Mouse (Mus musculus): Measurements from ENCODE around the gene Nudt17. TPM values are rescaled to one million over a fixed set of nuclear protein-coding genes. Genes with fewer than 3 reads are reported as not detected.
"Not testable (repeated sequence)": the region's sequence is repeated elsewhere in the genome, so short reads cannot be mapped to it uniquely, and the experiment has no call there.

Gene Nudt17
- total RNA-seq (2014; rRNA removed): 6.5 and 11.9 TPM in 2 replicates
- 18.5 and 20.6 TPM in 2 replicates for polyA plus RNA-seq (2015; fragmentation: Nextera tagmentation; extraction: Ambion mirVana)

GRCm38 (mm10) chr3:96707903-96708683, at the start of gene Nudt17:
Gene Nudt17, minus strand, starts transcription at chr3:96708562.
- H3K4me1 ChIP-seq (ENCODE audit: insufficient read depth, low read length): peaks cover 6% of the 10 kb centered on the region; the same call in 1 of the 2 replicates
- TF ChIP-seq CTCF (IDR thresholded peaks at IDR 0.05): peak; percentile 96
- peak within 1 kb of the TSS; percentile 47 for H3K4me3 ChIP-seq (ENCODE audit: low read depth, low read length)
- 6% methylated on average over 39 of the region's 42 CpGs for WGBS
- H3K27me3 ChIP-seq (ENCODE audit: insufficient read depth, low read length): no peaks in the 10 kb centered on the region
- peak within 1 kb of the TSS; percentile 58 for H3K9ac ChIP-seq (replicated peaks; ENCODE audit: low read length, poor library complexity, severe bottlenecking)
- DNase-seq (ENCODE audit: low spot score) (peak; percentile 74), ATAC-seq (ENCODE audit: low FRiP score) (peak; percentile 83)
- H3K36me3 ChIP-seq (ENCODE audit: insufficient read depth, low read length): peaks cover 49% of the 10 kb centered on the region
- H3K4me2 ChIP-seq (ENCODE audit: low read depth, low read length, poor library complexity, severe bottlenecking): peak within 1 kb of the TSS; percentile 89
- no peak within 1 kb of the TSS for H3K27ac ChIP-seq (ENCODE audit: low read depth, low read length)
- no peaks in the 10 kb centered on the region for H3K9me3 ChIP-seq (ENCODE audit: low read length)

GRCm38 (mm10) chr3:96757691-96758090, 49.3 kb upstream of the Nudt17 start:
- no peak overlapping the region for H3K9ac ChIP-seq (replicated peaks; ENCODE audit: low read length, poor library complexity, severe bottlenecking)
- ATAC-seq (ENCODE audit: low FRiP score) (no peak), DNase-seq (ENCODE audit: low spot score) (no peak)
- no peaks in the 10 kb centered on the region for H3K27me3 ChIP-seq (ENCODE audit: insufficient read depth, low read length)
- no peaks in the 10 kb centered on the region for H3K4me1 ChIP-seq (ENCODE audit: insufficient read depth, low read length)
- H3K9me3 ChIP-seq (ENCODE audit: low read length): no peaks in the 10 kb centered on the region
- no peak for TF ChIP-seq CTCF (IDR thresholded peaks at IDR 0.05)
- H3K4me3 ChIP-seq (ENCODE audit: low read depth, low read length): no peak overlapping the region
- no peak overlapping the region for H3K27ac ChIP-seq (ENCODE audit: low read depth, low read length)
- H3K36me3 ChIP-seq (ENCODE audit: insufficient read depth, low read length): peaks cover 4% of the 10 kb centered on the region; the same call in 1 of the 2 replicates
- no peak overlapping the region for H3K4me2 ChIP-seq (ENCODE audit: low read depth, low read length, poor library complexity, severe bottlenecking)
- 62% methylated on average over 7 of the region's 7 CpGs for WGBS

DNA sequence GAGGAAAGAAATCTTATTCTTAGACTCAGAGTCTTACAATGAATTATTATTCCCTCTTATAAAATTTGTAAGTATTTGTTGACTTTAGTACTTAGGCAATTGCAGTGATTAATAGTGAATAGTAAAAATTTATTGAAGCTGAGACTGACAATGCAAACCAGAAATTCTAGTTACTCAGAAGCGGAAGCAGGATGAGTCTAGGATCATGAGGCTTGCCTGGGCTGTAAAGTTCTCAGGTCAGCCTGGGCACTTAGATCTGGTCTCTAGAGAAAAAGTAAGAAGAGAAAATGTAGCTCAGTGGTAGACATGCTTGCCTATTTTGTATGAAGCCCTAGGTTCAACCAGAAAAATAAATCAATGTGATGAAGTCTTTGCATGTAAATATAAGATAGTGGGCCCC, 47.6 kb upstream of the Nudt17 start:
- Histone ChIP-seq H3K27me3 (ENCODE audit: insufficient read depth, low read length) (no peaks in the 10 kb centered on the region), H3K4me3 (ENCODE audit: low read depth, low read length) (no peak overlapping the region), H3K27ac (ENCODE audit: low read depth, low read length) (no peak overlapping the region), H3K4me2 (ENCODE audit: low read depth, low read length, poor library complexity, severe bottlenecking) (no peak overlapping the region), H3K9ac (replicated peaks; ENCODE audit: low read length, poor library complexity, severe bottlenecking) (no peak overlapping the region), H3K4me1 (ENCODE audit: insufficient read depth, low read length) (no peaks in the 10 kb centered on the region), H3K36me3 (ENCODE audit: insufficient read depth, low read length) (peaks cover 4% of the 10 kb centered on the region; the same call in 1 of the 2 replicates), H3K9me3 (ENCODE audit: low read length) (no peaks in the 10 kb centered on the region)
- ATAC-seq (ENCODE audit: low FRiP score): no peak
- WGBS: 98% methylated on average over 1 of the region's 1 CpGs
- DNase-seq (ENCODE audit: low spot score): no peak
- no peak for TF ChIP-seq CTCF (IDR thresholded peaks at IDR 0.05)

GRCm38 (mm10) chr3:96746829-96747228, 38.5 kb upstream of the Nudt17 start:
- Histone ChIP-seq H3K27me3 (ENCODE audit: insufficient read depth, low read length) (no peaks in the 10 kb centered on the region), H3K9me3 (ENCODE audit: low read length) (no peaks in the 10 kb centered on the region), H3K36me3 (ENCODE audit: insufficient read depth, low read length) (no peaks in the 10 kb centered on the region), H3K4me3 (ENCODE audit: low read depth, low read length) (no peak overlapping the region), H3K27ac (ENCODE audit: low read depth, low read length) (no peak overlapping the region), H3K4me1 (ENCODE audit: insufficient read depth, low read length) (no peaks in the 10 kb centered on the region), H3K9ac (replicated peaks; ENCODE audit: low read length, poor library complexity, severe bottlenecking) (no peak overlapping the region), H3K4me2 (ENCODE audit: low read depth, low read length, poor library complexity, severe bottlenecking) (no peak overlapping the region)
- TF ChIP-seq CTCF (IDR thresholded peaks at IDR 0.05): no peak
- ATAC-seq (ENCODE audit: low FRiP score) (no peak), DNase-seq (ENCODE audit: low spot score) (no peak)
- WGBS: 86% methylated on average over 1 of the region's 1 CpGs

DNA sequence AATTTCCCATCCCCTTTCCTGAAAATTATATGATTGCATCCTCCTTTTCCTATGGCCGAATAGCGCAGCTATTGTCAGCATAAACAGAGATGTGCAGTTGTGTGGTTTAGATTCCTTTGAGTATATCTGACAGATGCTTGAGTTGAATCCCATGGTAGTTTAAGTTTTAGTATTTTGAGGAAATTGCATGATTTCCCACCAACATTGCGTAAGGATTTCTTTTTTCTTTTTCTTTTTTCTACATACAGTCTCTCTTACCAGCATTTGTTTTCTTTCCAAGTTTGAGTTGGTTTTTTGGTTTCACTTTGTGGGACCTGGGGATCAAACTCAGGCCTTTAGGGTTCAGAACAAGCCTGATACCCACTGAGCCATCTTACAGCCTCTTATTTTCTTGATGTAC, 36.0 kb upstream of the Nudt17 start:
- Histone ChIP-seq H3K4me2 (ENCODE audit: low read depth, low read length, poor library complexity, severe bottlenecking) (no peak overlapping the region), H3K27me3 (ENCODE audit: insufficient read depth, low read length) (no peaks in the 10 kb centered on the region), H3K4me1 (ENCODE audit: insufficient read depth, low read length) (no peaks in the 10 kb centered on the region), H3K36me3 (ENCODE audit: insufficient read depth, low read length) (no peaks in the 10 kb centered on the region), H3K4me3 (ENCODE audit: low read depth, low read length) (no peak overlapping the region), H3K9me3 (ENCODE audit: low read length) (no peaks in the 10 kb centered on the region), H3K27ac (ENCODE audit: low read depth, low read length) (no peak overlapping the region), H3K9ac (replicated peaks; ENCODE audit: low read length, poor library complexity, severe bottlenecking) (no peak overlapping the region)
- no peak for TF ChIP-seq CTCF (IDR thresholded peaks at IDR 0.05)
- DNase-seq (ENCODE audit: low spot score): no peak
- 98% methylated on average over 3 of the region's 3 CpGs for WGBS
- no peak for ATAC-seq (ENCODE audit: low FRiP score)

- H3K9me3 ChIP-seq (ENCODE audit: low read length); H3K4me2 ChIP-seq (ENCODE audit: low read depth, low read length, poor library complexity, severe bottlenecking); ATAC-seq (ENCODE audit: low FRiP score); H3K9ac ChIP-seq (replicated peaks; ENCODE audit: low read length, poor library complexity, severe bottlenecking); H3K27ac ChIP-seq (ENCODE audit: low read depth, low read length); H3K4me3 ChIP-seq (ENCODE audit: low read depth, low read length); DNase-seq (ENCODE audit: low spot score); H3K36me3 ChIP-seq (ENCODE audit: insufficient read depth, low read length); H3K27me3 ChIP-seq (ENCODE audit: insufficient read depth, low read length); H3K4me1 ChIP-seq (ENCODE audit: insufficient read depth, low read length): not testable (repeated sequence)
Observed at GRCm38 (mm10) chr3:96740279-96740678, 31.9 kb upstream of the Nudt17 start.
